Mouse (Mus musculus): ENCODE data around the gene Sergef.

The Sergef gene

DNA sequence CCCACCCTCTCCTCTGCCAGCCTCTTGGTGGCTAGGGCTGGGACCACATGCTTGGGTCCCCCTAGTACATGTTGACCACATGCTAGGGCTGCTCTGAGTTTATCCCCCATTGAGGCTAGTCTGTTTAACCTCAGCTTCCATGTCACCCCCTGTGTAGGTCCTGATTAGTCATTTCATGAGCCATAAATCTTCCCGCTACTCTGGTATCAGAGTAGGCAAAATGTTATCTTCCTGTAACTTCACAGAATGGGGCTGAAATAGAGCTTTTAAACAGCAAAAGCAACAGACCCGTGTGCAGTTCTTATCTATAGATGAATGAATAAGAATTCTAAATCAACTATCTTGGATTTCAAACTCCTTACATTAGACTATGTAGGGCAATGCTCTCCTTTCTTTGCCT is 138.1 kb downstream of the Sergef start:
- DNase-seq (ENCODE audit: low spot score in 2 of 2) = no peak

DNA sequence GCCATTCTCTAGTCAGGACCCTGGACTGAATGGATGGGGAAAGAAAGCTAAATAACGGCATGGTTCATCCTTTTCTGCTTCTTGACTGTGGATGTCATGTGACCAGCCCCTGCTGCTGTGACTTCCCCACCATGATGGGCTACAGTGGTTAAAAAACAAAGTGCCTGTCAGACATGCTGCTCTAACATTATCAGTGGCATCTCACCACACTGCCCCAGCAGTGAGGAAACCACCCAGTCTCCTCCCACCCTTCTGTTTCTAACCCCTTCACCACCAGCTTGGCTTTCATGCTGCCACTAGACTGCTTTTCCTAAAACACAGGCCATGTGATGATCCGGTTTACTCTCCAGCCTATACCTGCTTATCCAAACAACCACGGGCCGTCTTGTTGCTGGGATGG is 140.0 kb downstream of the Sergef start:
- DNase-seq (ENCODE audit: low spot score in 2 of 2) = no peak

DNA sequence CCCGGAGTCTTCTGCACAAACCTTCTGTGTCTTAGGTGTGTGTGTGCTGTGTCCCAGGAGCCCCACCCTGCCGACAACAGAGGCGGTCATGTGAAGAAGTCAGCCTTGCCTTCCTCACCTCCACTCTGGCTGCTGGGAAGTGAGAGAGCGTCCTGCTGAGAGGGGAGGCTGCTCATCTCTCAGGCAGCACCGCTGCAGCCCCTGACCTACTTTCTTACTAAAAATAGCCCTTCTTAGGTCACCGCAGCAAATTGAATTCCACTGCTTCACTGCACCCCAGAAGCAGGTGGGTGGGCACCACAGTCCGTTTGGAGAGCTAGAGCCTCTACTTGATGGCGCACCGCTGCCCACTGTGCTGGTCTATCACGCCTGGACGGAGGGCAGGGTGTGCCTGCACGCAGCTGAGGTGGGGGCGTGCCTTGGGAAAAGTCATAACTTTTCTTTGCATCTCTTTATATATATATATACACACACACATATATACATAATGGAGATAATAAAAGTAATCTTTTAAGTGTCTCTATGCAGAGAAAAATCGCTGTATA is 147.4 kb downstream of the Sergef start:
- DNase-seq (ENCODE audit: low spot score in 2 of 2) = no peak

DNA sequence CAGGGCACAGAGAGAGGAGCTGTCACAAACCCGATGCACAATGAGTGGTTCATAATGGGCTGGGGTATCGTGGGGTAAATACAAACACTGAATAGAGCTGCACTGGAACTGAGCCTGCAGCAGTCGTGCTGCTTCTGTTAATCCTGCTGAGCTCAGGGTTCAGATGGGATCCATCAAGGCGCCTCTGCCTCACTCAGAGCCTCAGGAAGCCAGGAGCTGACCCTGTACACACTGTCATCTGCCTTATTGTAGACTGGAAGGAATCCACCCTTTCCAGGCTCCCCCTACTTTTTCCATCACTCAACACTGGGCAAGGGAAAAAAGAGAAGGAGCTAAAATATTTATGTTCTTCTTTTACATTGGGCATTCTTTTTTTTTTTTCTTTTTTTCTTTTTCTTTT is 152.3 kb downstream of the Sergef start:
- DNase-seq (ENCODE audit: low spot score in 2 of 2) = no peak

DNA sequence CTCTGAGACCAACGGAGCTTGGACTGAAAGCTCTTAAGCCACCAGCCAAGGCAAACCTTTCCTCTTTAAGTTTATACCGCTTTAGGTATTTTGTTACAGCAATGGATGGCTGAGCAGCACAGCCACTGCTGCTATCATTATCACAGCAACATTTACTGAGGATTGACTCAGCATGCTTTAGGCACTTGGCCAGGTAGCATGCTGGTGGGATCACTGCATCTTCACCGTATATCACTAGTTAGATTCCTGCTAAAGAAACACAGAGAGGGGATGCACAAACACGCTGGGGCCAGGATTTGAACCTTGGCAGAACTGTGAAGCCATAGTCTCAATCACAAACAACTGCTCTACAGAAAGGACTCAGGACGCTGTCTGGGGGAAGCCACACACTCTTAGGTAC is 152.8 kb downstream of the Sergef start:
- no peak for DNase-seq (ENCODE audit: low spot score in 2 of 2)

DNA sequence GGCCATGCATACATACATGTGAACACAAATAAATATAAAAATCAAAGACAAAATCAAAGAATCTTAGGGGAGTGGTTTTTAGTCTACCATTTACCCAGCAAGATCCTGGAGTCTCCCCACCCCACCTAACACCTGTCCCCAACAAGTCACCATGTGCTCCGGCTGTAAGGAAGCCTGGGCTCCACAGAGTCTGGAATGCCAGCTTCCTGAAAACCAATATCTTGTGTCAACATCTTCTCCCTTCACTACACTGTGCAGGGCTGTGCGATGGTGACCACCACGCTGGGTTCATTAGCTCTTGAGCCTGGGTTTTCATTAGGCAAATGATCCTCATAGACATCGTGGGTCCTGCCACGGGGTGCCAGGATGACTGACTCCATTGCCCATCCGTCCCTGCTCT is 155.4 kb downstream of the Sergef start:
- no peak for DNase-seq (ENCODE audit: low spot score in 2 of 2)

DNA sequence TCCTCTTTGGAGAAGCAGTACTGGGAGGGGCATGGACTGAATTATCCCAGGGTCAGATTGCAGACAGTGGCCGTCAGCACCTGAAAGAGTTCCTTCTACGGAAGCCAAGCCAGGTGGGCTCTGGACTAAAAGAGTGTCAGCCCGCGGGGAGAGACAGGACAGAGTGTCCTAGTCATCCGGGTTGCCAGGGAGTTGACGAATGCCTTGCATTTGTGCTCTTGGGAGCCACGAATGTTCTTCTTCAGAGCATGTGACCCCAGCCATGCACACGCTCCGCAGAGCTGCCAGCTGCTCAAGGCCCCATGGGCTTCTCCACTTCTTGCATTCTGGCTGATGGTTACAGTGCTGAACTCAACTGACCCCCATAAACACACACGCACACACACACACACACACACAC is 156.6 kb downstream of the Sergef start:
- DNase-seq (ENCODE audit: low spot score in 2 of 2) = no peak

DNA sequence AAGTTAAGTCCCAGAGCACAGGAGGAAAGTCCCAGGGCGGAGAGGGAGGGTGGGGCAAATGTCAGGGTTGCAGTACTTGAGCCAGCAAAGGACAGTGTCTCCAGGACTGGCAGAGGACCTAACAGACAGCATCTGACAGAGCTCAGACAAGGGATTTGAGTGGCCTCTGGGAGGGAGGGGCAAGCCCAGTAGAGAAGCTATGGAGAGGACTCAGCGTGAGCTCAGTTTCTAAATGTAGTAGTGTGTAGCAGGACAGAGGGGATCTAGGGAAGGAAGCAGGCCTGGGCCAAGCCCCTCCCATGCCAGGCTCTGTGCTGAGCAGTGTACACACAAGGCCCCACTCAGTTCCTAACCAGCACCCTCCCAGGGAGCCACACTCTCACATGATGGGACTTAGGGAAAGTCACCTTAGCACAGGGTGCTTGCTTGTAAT is 157.5 kb downstream of the Sergef start:
- DNase-seq (ENCODE audit: low spot score in 2 of 2) = no peak

DNA sequence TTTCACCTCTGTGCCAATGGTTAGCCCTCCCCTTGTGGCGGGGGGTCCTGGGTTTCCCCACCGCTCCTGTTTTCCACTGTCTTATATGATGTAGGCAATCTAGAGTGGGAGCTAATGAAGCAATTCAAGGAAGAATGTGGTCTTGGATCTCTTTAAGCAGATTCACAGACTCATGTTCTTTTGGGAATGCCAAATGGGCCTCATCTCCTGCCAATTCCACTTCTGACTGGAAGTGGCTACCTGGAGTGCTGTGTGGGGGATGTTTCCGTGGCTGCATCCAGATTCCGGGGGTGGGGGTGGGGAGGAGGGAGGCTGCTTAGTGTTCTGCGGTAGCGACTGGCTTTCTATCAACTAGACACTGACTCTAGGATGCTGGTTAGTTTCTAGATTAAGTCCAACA is 159.8 kb downstream of the Sergef start:
- peak in 1 of 2 experiments; percentile 16 for DNase-seq (ENCODE audit: low spot score in 2 of 2)

DNA sequence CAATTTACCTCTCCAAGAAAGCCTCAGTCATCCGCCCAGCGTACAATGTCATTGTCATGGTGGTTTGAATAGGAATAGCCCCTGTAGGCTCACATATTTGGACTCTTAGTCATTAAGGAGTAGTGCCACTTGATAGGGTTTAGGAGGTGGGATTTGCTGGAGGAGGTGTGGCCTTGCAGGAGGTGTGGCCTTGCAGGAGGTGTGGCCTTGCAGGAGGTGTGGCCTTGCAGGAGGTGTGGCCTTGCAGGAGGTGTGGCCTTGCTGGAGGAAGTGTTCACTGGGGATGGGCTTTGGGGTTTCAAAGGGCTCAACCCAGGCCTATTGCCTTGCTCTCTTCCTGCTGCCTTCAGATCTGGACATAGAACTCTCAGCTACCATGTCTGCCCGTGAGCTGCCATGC is 162.2 kb downstream of the Sergef start:
- DNase-seq (ENCODE audit: low spot score in 2 of 2) = no peak

DNA sequence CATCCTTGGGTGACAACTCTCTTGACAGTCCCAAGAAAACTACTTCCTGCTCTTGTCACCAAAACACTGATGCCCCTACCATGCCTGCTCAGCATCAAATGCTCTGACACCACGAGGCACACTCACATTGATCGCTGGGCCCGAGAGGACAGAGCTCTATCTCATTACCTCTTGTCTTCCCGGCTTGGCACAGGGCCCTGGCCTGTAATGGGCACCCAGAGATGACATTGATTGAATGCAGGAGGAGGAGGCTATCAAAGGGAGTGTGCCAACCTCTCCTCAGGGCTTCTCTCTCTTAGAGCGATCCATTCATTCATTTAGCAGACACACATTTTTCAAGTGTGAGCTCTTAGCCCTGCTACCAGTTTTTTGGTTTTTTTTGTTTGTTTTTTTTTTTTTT is 164.1 kb downstream of the Sergef start:
- no peak for DNase-seq (ENCODE audit: low spot score in 2 of 2)

DNA sequence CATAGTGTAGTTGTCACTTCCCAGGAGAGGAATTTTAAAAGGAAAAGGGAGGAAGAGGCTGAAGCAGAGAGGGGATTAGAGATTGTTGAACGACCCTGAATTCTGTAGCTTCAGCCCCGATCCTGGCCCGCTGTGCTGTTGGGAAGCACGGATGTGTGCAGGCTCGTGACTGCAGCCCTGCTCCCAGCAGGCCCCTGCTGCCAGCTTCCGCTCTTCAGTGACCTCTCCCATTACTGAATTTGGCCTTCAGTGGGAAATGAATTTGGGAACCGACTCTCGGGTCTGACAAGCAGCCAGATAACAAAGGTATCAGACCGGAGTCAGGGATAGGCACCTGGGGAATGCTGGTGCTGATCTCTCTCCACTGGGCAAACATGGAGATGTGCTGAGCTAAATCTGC is 166.5 kb downstream of the Sergef start:
- DNase-seq (ENCODE audit: low spot score in 2 of 2) = no peak

DNA sequence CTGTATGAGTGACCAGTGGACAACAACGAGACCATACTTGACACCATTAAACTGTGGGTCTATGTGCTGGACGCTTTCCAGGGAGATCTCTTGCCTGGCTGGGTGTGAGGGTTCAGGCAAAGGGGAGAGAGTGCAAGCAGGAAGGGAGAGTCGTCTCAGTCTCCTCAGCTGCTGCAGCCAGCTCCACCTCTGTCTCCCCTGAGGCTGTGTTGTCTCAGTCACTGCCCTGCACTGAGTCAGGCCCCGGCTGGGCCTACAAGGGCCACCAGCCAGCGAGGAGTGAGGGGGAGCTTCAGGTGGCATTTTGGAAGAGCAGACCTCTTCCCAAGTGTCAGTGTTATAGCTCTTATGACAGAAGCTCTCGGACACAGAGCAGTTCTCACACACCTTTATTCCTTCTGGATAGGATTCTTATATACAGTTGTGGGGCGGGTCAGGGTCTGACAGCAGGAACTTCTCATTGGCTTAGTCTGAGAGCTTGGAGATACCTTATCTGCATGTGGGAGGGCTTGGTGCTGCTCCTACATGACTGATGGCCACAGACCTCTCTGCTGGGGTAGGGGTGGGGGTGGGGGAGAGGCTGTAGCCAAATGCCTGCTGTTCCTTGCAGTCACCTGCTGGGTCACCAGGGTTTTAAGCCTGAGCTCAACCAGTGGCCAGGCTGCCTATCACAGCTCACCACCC is 168.4 kb downstream of the Sergef start:
- no peak for DNase-seq (ENCODE audit: low spot score in 2 of 2)

DNA sequence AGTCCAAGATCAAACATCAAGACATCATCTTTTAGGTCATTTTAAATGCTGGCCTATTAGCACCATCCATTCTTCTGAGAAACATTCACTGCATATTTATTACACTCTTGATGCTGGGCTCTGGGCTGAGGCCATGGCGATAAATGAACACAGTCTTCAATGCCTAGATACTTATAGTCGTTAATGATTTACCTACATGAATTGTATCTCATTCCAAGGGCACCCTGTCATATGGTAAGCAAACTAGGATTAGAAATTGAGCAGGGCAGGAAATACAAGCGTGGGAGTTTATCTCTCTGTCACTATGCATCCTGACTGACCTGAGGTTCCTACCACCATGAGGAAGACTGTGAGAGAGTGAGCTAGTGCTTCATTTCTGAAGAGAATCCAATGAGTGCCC is 170.1 kb downstream of the Sergef start:
- DNase-seq (ENCODE audit: low spot score in 2 of 2) = no peak

DNA sequence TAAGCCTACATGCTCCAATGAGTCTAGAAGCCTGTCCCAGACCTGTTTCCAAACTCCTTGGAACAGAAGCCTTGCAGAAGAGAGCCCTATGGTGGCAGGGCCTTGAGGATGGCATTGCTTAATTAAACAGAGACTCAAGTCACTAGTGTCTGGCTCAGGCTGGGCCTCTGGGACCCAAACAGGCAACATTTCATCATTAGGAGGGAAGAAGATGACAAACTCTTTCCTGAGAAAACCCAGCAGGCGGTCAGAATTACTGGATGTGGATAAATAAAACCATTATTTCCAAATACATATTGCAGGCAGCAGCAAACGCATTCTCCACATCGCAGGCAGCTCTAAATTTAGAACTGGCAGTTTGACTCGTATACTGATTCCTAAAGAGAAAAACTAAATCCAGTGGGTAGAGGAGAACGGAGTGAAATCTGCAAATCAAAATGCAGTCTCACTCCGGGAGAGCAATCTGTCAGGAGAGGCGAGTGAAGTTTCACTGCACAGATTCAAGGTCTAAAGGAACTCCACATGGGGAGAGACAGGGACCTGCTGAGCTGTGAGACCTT is 173.1 kb downstream of the Sergef start:
- DNase-seq (ENCODE audit: low spot score in 2 of 2) = no peak

DNA sequence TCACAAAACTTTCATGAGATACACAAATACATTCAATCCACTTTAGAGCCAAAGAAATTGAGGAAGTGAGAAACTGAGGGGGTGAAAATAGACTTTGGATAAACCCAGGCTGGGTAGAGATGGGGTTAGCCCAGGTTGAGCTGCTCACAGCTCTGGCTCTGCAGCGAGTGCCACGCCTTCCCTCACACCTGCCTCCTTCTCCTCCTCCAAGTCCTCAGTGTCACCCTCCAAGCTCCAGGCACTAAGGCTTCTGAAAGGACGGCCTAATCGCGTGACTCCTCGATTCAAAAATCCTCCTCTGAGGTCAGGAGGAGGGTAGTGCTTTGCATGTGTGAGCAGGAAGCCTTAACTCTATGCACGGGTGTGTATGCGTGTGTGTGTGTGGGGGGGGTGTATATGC is 176.5 kb downstream of the Sergef start:
- DNase-seq (ENCODE audit: low spot score in 2 of 2) = no peak

DNA sequence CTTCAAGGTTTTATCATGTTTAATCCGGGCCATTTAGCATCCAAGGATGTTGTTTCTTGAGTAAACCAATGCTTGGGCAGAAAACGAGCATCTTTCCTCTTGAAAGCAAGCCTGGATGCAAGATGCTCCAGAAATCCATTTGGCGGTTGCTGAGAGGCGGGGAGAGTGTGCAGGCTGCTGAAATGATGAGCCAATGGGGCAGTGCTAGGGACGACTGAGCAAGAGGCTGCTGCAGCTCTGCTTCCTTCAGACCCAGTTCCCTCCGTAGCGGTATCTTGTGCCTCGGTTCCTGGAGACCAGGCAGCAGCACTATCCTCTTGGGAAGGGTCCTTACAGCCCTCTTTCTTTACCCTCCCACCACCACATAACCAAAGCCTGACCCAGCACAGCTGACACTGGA is 177.3 kb downstream of the Sergef start:
- no peak for DNase-seq (ENCODE audit: low spot score in 2 of 2)

DNA sequence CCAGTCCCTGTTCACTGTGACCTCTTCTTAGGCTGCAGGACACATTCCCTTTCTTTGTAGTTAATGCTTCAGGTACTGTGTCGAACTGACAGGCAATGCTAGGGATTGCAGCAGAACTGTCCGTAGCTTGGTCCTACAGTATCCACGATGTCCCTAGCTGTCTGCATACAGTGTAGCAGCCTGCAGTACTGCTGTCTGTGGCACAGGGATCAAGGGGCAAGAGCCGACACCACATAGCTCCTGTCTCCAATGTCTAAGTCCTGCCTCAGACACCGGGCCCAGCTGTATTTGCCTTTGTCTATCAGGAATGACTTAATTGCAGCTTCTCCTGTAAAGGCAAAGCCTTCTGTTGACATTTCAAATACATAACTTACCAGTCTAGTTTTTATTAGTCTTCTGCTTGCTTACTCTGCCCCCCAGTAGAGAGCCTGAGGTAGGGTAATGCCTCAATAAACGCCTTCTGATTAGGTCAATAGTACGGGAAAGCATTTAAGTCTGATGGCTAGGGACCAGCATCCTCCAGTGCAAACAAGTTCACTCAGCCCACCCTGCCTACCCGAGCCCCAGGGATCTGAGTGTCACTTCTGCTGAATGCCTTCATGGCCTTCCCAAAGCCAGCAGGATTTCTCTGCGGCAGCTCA is 179.9 kb downstream of the Sergef start:
- no peak for DNase-seq (ENCODE audit: low spot score in 2 of 2)

DNA sequence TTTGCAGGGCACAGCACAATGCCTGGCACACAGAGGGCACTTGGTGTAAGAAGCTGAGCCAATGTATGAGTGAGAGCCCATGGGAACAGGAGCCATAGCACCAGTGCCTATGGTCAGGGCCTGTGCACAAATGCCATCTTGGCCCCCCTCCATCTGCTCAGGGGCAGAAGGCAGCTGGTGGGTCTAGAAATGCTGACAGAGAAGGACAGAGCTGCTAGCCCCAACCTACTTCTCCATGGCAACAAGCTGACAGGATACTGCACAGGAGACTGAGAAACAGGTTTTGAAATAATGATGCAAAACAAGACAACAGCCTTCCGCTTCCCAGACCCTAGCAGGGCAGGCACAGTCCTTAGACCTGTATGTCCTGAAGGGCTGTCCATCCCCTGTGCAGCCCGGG is 180.4 kb downstream of the Sergef start:
- no peak for DNase-seq (ENCODE audit: low spot score in 2 of 2)

DNA sequence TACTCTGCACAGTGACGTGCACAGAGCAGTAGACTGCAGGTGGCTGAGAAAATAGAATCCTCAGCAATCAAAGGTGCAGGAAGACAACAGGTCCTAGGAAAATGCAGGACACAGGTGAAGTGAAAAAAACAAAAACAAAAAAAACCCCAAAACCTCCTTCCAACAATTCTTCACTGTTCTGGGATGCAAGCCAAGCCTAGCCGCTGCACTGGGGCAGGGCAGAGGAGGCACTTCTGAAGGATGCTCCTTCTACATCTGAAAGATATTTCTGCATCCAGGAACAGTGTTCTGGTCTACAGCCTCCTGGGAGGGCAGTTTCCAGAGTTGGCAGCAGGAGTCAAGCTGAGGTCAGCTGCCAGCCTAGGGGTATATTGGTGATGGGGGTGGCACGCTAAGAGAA is 181.7 kb downstream of the Sergef start:
- no peak for DNase-seq (ENCODE audit: low spot score in 2 of 2)

DNA sequence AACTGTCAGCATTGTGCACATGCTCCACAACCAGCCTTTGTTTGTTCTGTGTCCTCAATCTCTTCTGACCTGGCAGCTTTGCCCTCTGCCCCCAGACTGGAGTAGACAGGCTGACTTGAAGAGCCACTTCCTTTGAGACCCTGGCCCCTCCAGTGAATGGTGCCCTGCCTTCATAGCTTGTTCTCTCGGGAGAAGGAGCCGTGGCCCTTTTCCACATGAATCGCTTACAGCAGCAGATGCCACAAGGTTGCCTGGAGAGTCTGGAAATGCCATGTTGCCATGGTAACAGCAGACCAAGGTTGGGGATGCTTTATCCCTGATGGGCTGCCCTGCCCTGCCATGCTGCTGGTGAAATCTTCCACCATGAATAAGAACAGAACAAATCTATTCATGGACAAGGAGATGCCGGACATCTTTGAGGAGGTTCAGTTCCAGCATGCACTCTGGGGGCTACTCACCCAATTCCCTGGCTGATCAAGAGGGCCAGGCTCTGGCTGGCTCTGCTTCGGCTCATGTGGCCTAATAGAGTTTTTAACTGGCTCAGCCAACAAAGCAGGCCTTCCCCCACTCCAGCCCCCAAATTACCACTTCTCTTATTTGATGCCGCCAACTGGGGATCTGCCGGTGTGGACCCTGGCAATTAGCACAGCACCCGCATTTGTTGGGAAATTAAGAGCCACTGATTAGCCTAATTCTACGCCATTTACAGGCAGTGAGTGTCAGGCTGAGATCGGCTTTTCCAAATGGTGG is 185.5 kb downstream of the Sergef start:
- peak in 1 of 2 experiments; percentile 30 for DNase-seq (ENCODE audit: low spot score in 2 of 2)

DNA sequence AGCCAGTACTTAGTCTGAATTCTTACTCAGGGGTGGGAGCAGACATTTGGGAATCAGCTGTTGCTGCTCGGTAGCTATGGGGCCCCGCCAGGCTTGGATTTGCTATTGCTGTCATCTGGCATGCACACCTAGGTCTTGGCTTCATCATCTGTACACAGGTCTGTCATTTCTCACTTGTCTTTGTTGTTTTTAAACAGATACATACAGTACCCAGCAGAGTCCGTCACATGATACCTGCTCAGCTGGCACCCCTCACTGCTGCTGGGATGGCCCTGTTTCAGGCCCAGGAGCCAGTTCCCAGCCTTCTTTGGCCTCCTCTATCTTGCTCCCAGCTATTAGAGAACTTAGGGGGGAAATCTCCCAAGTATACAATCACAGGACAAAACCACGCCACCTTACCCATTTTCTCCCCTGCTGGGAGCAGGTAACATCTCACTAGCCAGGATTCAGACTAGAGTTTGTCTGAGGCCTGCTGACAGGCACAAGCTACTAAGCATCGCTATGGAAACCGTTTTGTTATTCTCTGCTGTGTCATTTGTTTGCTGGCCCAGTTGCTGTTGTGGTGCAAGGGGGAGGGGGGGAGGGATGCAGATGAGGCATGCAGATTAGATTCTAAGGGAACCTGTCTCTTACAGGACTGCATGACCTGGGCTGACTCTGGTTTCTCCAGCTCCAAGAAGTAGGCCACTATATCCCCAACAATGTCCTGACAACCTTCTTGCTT is 190.5 kb downstream of the Sergef start:
- no peak for DNase-seq (ENCODE audit: low spot score in 2 of 2)

Data from left cerebral cortex, adult 9 months (tissue).